Mouse (Mus musculus) forebrain, postnatal 0 days (tissue): ENCODE data around the gene Tspan5. TPM values are rescaled to one million over a fixed set of nuclear protein-coding genes. Genes with fewer than 3 reads are reported as not detected.

Experiments
- ATAC-seq: fragments of 200-750 bp; cut with Nextera tagmentation; 2 replicates; pipeline ENCODE4 v1.8.0; 2017; ENCODE audit warnings: mild to moderate bottlenecking, moderate library complexity
- DNase-seq: peaks from one replicate; pipeline ENCODE4 v3.0.0-alpha.2; 2015
- H3K27ac ChIP-seq: fragments of 300-500 bp; sonication (generic); 2 replicates; pipeline ENCODE4 v1.5.1; 2014; ENCODE audit warnings: low read depth, mild to moderate bottlenecking, antibody characterized with exemption, low read length, moderate library complexity, mixed read lengths
- H3K27me3 ChIP-seq: fragments of 300-500 bp; sonication (generic); 2 replicates; pipeline ENCODE4 v1.6.1; 2014; ENCODE audit warnings: mild to moderate bottlenecking, low read length, mixed read lengths; ENCODE audit not compliant: insufficient read depth
- H3K36me3 ChIP-seq: fragments of 300-500 bp; sonication (generic); 2 replicates; pipeline ENCODE4 v1.6.1; 2014; ENCODE audit warnings: mild to moderate bottlenecking, moderate library complexity; ENCODE audit not compliant: insufficient read depth
- H3K4me1 ChIP-seq: fragments of 300-500 bp; sonication (generic); 2 replicates; pipeline ENCODE4 v1.6.1; 2014; ENCODE audit warnings: antibody characterized with exemption; ENCODE audit not compliant: insufficient read depth
- H3K4me2 ChIP-seq: fragments of 300-500 bp; sonication (generic); 2 replicates; pipeline ENCODE4 v1.6.1; 2014; ENCODE audit warnings: low read depth, mild to moderate bottlenecking, moderate library complexity
- H3K4me3 ChIP-seq: fragments of 300-500 bp; sonication (generic); 2 replicates; pipeline ENCODE4 v1.5.1; 2014; ENCODE audit warnings: low read depth, low read length, mixed read lengths
- H3K9ac ChIP-seq: fragments of 300-500 bp; sonication (generic); 2 replicates; pipeline ENCODE4 v1.6.1; 2014; ENCODE audit warnings: mild to moderate bottlenecking
- H3K9me3 ChIP-seq: fragments of 300-500 bp; sonication (generic); 2 replicates; pipeline ENCODE4 v1.6.1; 2016; ENCODE audit warnings: low read length
- CTCF ChIP-seq: sonication (generic); IDR thresholded peaks from 2 replicates; pipeline ENCODE4 v1.5.1; 2016; ENCODE audit warnings: antibody characterized with exemption, control low read depth, low read depth
- WGBS: fragments of 180-500 bp; shearing (Covaris S2); extraction: QIAGEN DNeasy Blood & Tissue Kit; methylation state at CpG from one replicate; pipeline ENCODE4 v1.1.7; 2014; 5-methylcytosine and 5-hydroxymethylcytosine counted together
- polyA plus RNA-seq: library from polyadenylated mRNA; unstranded; fragments of >200 nt; fragmentation: Nextera tagmentation; extraction: Ambion mirVana; gene quantifications from 2 replicates; pipeline ENCODE4 v1.2.1, GENCODE M21; 2015
- total RNA-seq: library from RNA; depleted of rRNA; stranded (reverse); fragments of >200 nt; gene quantifications from 2 replicates; pipeline ENCODE4 v1.2.3, GENCODE M21; 2014

Gene Tspan5
- total and polyA plus RNA-seq, 2 experiments from 2014 or later: 96.8 to 149 TPM

DNA sequence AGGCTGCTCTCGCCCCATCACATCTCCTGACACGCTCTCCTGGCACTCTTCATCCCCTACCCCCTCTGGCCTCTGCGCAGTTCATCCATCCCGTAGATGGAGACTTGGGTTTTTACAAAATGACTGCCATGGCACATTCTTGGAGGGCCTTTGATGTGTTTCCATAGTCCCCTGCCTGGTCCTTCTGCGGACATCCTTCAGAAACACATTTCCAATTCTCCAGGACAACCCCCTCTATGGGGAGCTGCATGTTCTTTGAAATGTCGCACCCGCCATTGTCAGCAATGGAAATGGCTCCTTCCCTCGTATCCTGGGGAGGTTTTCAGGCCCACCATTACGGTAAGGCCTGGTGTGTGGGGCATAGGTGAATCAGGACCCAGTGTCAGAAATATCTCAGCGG lies 134.4 kb downstream of the Tspan5 start:
- no peak for TF ChIP-seq CTCF
- DNase-seq (no peak), ATAC-seq (peak; percentile 21; the same call in 1 of the 2 replicates)
- H3K4me3 ChIP-seq: no peak overlapping the region
- no peak overlapping the region for H3K4me2 ChIP-seq
- peaks cover 15% of the 10 kb centered on the region; the same call in 1 of the 2 replicates for H3K36me3 ChIP-seq
- 81% methylated on average over 10 of the region's 10 CpGs for WGBS
- H3K9me3 ChIP-seq: no peaks in the 10 kb centered on the region
- 0 out of 2 replicates have a peak overlapping the region, but pooled peaks have one; percentile 15 for H3K27ac ChIP-seq
- no peak overlapping the region for H3K9ac ChIP-seq
- no peaks in the 10 kb centered on the region for H3K27me3 ChIP-seq
- H3K4me1 ChIP-seq: no peaks in the 10 kb centered on the region

DNA sequence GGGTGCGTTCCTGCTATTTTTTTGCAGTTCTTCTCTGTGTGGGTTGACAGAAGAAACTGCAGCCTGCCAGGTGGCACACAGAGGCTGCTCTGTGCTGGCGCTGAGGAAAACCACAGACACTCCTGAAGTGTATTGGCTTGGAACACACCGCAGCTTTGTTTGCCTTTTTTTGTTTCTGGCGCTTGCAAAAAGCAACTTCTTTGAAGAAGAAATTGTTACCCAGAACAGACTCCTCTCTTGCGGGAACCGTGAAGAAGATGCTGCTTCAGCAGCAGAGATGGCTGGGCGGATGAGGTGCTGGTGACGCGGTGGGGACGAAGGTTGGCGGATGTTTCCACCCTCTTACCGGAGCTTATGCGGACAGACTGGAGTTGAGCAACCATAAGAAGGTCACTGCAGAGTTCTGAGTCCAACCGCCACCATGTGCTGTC lies 135.0 kb downstream of the Tspan5 start:
- DNase-seq (no peak), ATAC-seq (peak; percentile 32)
- WGBS: 63% methylated on average over 14 of the region's 14 CpGs
- Histone ChIP-seq H3K9ac (no peak overlapping the region), H3K4me3 (no peak overlapping the region), H3K4me1 (no peaks in the 10 kb centered on the region; the same call in 1 of the 2 replicates), H3K27me3 (no peaks in the 10 kb centered on the region), H3K4me2 (no peak overlapping the region), H3K27ac (no peak overlapping the region), H3K36me3 (peaks cover 15% of the 10 kb centered on the region; the same call in 1 of the 2 replicates), H3K9me3 (no peaks in the 10 kb centered on the region)
- TF ChIP-seq CTCF: no peak

DNA sequence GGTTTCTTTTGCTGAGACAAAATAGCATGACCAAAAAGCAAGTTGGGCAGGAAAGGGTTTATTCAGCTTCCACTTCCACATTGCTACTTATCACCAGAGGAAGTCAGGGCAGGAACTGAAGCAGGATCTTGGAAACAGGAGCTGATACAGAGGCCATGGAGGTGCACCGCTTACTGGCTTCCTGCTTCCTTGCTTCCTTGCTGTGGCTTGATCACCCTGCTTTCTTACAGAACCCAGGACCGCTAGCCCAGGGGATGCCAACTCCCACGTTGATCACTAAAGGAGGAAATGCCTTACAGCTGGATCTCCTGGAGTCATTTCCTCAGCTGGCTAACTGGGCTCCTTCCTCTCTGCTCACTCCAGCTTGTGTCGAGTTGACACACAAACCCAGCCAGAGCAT lies 135.7 kb downstream of the Tspan5 start:
- ATAC-seq (no peak), DNase-seq (no peak)
- H3K9me3 ChIP-seq: no peaks in the 10 kb centered on the region
- no peaks in the 10 kb centered on the region; the same call in 1 of the 2 replicates for H3K4me1 ChIP-seq
- no peak overlapping the region for H3K4me3 ChIP-seq
- H3K36me3 ChIP-seq: peaks cover 15% of the 10 kb centered on the region; the same call in 1 of the 2 replicates
- H3K4me2 ChIP-seq: no peak overlapping the region
- no peak for TF ChIP-seq CTCF
- H3K27ac ChIP-seq: no peak overlapping the region
- 79% methylated on average over 4 of the region's 4 CpGs for WGBS
- no peak overlapping the region for H3K9ac ChIP-seq
- no peaks in the 10 kb centered on the region for H3K27me3 ChIP-seq

DNA sequence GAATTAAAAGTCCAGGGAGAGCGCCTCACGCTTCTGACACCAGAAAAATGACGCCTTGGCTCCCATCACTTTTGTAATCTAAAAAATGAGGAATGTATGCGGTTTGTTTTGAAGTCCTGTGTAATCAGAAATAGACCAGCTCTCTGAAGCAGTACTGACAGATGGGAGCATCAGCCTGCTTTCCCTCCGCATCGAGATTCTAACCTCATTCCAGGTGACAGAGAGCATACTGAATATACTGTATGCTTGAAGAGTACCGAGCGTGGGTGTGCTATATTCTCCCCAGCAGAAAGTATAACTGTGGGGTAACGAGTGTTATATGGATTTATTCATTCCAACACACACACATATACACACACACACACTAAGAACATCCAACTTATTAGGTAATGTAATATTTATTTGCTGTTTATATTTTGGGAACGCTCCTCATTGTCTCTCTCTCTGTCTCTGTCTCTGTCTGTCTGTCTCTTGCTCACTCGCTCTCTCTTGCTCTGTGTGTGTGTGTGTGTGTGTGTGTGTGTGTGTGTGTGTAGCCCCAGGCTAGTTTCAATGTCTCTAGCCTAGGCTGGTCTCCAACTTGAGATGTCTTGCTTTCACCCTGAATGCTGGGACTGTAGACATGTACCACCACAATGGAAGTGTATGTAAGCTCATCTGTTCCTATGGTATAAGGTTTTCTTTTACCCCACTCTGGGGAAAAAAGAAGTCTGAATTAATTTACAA lies 139.2 kb downstream of the Tspan5 start:
- DNase-seq (no peak), ATAC-seq (no peak)
- peaks cover 7% of the 10 kb centered on the region; the same call in 1 of the 2 replicates for H3K36me3 ChIP-seq
- 71% methylated on average over 11 of the region's 11 CpGs for WGBS
- TF ChIP-seq CTCF: no peak
- no peaks in the 10 kb centered on the region for H3K9me3 ChIP-seq
- H3K4me2 ChIP-seq: no peak overlapping the region
- H3K27me3 ChIP-seq: no peaks in the 10 kb centered on the region
- no peaks in the 10 kb centered on the region; the same call in 1 of the 2 replicates for H3K4me1 ChIP-seq
- no peak overlapping the region for H3K4me3 ChIP-seq
- H3K9ac ChIP-seq: no peak overlapping the region
- H3K27ac ChIP-seq: no peak overlapping the region

DNA sequence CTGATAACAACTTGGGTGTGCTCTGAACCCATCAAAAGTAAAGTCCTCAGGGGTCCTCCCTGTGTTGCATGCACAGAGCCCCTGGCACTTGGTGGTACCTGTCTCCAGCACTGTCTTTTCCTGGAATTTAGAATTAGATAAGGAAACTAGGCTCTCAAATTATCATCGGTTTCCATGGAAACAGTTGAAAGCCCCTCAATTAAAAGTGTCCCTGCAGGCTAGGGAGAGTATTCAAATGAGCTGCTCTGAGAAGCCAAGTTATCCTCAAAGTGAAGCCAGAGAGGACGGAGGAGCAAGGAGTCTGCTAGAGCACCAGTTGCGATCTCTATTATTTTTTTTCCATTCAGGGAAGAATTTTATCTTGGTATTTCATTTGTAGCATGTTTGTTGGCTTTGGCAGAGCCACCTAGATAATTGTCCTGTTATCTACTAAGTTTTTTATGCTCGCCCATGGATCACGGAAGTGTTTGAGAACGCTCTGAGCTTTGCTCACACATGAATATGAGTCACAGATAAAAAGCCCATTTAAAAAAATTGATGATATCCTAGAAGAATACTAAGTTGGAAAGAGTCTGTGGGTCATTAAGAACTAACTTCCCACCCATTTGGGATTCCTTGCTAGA lies 139.8 kb downstream of the Tspan5 start:
- no peak for TF ChIP-seq CTCF
- ATAC-seq: no peak
- Histone ChIP-seq H3K27ac (no peak overlapping the region), H3K9ac (no peak overlapping the region), H3K4me3 (no peak overlapping the region), H3K27me3 (no peaks in the 10 kb centered on the region), H3K4me2 (no peak overlapping the region), H3K4me1 (no peaks in the 10 kb centered on the region; the same call in 1 of the 2 replicates), H3K36me3 (peaks cover 7% of the 10 kb centered on the region; the same call in 1 of the 2 replicates), H3K9me3 (no peaks in the 10 kb centered on the region)
- WGBS: 51% methylated on average over 6 of the region's 6 CpGs
- no peak for DNase-seq

DNA sequence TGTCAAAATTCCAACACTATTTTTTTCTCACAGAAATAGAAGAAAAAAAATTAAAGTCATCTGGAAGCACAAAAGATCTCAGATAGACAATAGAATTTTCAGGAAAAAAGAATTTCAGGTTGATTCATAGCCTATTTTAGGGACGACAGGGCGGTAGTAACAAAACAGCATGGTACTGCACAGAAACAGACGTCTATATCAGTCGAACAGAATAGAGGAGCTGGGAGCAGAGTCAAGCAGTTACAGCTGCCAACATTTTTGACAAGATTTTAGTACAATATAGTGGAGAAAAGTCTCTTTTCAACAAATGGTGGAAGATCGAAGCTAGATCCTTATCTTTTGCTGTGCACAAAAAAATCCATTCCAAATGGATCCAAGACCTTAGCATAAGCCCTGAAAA lies 144.1 kb downstream of the Tspan5 start:
- 48% methylated on average over 5 of the region's 5 CpGs for WGBS
- ATAC-seq (peak; percentile 55; the same call in 1 of the 2 replicates), DNase-seq (peak; percentile 46)
- H3K9me3 ChIP-seq: no peaks in the 10 kb centered on the region
- no peaks in the 10 kb centered on the region; the same call in 1 of the 2 replicates for H3K4me1 ChIP-seq
- H3K9ac ChIP-seq: no peak overlapping the region
- no peaks in the 10 kb centered on the region; the same call in 1 of the 2 replicates for H3K36me3 ChIP-seq
- H3K4me3 ChIP-seq: no peak overlapping the region
- TF ChIP-seq CTCF: no peak
- no peaks in the 10 kb centered on the region for H3K27me3 ChIP-seq
- peak overlapping the region; percentile 21; the same call in 1 of the 2 replicates for H3K27ac ChIP-seq
- no peak overlapping the region for H3K4me2 ChIP-seq

DNA sequence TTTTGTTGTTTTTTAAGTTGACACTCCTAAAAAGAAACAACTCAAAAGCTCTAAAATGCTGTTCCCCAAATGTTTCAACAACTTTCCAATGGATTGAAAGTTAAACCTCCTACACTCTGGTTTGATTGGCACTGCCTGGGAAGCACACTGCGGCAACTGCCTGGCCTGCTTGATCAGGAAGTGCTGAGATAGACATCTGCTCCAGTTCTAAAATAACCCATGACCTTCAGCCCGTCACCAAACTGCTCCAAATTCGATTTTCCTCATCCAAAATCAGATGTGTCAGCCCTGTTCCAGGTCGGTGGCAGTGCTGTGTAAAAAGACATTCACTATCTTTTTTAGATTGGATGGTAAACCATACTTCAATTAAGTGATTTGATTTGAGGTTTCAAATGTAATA lies 147.2 kb downstream of the Tspan5 start:
- Histone ChIP-seq H3K4me2 (no peak overlapping the region), H3K27ac (no peak overlapping the region), H3K9me3 (no peaks in the 10 kb centered on the region), H3K36me3 (no peaks in the 10 kb centered on the region; the same call in 1 of the 2 replicates), H3K4me1 (no peaks in the 10 kb centered on the region), H3K9ac (no peak overlapping the region), H3K4me3 (no peak overlapping the region), H3K27me3 (no peaks in the 10 kb centered on the region)
- ATAC-seq: peak; percentile 36
- DNase-seq: no peak
- no peak for TF ChIP-seq CTCF
- 60% methylated on average over 4 of the region's 4 CpGs for WGBS
